Mouse (Mus musculus) erythroblast, adult 5-6 weeks (primary cell): ENCODE data around the gene Mtpn. TPM values are rescaled to one million over a fixed set of nuclear protein-coding genes. Genes with fewer than 3 reads are reported as not detected.

Experiments
- total RNA-seq, 2 experiments: library from RNA; stranded (forward) in 1 of 2; stranded (reverse) in 1 of 2; fragments of 150-400 nt in 1 of 2; fragments of 200-764, 138-1000 nt in 1 of 2; gene quantifications; 2 replicates each; pipeline versions ENCODE4 v1.2.3 to v1.2.4; 2015 to 2017; ENCODE audit warnings: low replicate concordance in 2 of 2

The Mtpn gene
- total RNA-seq, 2 experiments from 2014 or later: 45.4 to 51.5 TPM

Other genes starting within 250 kb of the Mtpn start
- not detected in 2 replicates for gene Slc13a4, start 231.8 kb downstream of the Mtpn start, total RNA-seq (2015; ENCODE audit: low replicate concordance)
- not detected in 2 replicates for gene Slc13a4, start 231.8 kb downstream of the Mtpn start, total RNA-seq (2017; ENCODE audit: low replicate concordance)
- gene Fam180a, start 213.7 kb downstream of the Mtpn start, total RNA-seq (2015; ENCODE audit: low replicate concordance): not detected in 2 replicates
- gene Fam180a, start 213.7 kb downstream of the Mtpn start, total RNA-seq (2017; ENCODE audit: low replicate concordance): not detected in 2 replicates